Mouse (Mus musculus) lung, postnatal 14 days (tissue): Measurements from ENCODE around the gene Golgb1.

Experiments used
- DNase-seq: peaks from one replicate; pipeline ENCODE4 v3.0.0; 2021

The Golgb1 gene

DNA sequence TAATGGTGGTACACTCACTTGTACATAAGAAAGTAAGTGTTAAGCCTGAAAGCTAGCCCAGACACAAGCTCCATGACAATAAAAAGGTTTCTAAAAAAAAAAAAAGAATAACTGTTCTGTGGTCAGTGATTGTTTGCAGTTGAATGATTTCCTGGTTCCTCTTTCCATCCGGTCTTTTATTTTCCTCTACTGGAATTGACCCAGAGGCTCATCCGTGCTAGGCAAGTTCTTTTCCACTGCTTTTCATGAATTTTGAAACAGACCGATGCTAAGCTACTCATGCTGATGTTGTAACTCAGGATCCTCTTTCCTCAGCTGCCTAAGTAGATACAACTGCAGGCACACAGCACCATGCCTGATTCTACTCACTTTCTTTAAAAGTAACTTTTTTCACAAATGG, 45.5 kb downstream of the Golgb1 start:
- DNase-seq: no peak

- DNase-seq: no peak
These were observed 46.2 kb downstream of the Golgb1 start for GRCm38 (mm10) chr16:36921067-36921613.

DNA sequence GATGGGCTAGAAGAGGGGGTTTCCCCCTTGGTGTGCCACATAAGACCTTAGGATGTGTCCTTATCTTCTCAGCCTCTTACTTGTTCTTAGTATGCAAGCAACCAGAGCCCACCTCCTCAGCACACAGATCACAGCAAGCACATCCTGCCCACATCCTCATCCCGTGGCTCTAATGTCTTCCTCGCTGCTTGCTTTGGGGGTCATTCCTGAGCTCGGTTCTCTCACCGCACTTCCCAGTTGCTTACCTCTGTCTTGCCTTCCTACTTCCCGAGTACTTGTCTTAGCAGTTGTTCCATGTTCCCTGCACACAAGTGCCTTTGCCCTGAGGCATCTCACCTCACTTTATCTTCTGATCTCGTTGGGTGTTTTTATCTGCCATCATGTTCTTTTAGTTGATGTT, 47.0 kb downstream of the Golgb1 start:
- no peak for DNase-seq

DNA sequence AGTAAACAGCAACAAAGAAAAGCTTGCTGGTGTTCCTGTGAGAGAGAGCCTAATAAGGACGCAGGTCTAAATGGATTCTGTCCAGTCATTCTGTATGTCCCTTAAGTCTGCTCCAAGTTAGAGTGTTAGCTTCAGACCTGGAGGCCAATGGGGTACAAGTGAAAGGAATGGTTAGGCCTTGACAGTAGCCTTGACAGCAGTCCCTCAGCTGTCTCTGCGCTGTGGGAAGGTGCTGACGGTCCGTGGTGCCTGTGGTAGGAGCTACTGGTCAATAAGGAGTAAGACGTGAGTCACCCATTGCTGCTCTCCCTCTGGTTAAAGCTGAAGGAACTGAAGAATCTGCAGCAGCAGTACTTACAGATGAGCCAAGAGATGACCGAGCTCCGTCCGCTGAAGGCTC, 49.4 kb downstream of the Golgb1 start:
- DNase-seq: no peak

DNA sequence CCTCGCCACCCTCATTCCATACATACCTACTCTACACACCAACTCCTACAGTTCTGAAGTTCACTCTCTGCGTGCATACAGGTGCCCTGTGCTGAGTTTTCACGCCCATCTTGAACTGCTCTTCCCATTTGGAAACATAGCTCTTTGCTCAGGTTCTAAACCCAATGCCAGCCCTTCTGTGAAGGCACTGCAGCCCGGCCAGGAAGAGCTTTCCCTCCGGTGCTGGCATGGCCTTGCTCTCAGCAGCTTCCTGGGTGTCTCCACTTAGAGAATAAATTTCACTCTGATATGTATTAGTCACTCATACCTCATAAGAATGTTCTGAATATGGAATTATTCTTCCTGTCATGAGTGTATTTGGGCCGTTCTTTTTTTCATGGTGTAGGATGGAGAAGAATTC, 50.4 kb downstream of the Golgb1 start:
- no peak for DNase-seq

DNA sequence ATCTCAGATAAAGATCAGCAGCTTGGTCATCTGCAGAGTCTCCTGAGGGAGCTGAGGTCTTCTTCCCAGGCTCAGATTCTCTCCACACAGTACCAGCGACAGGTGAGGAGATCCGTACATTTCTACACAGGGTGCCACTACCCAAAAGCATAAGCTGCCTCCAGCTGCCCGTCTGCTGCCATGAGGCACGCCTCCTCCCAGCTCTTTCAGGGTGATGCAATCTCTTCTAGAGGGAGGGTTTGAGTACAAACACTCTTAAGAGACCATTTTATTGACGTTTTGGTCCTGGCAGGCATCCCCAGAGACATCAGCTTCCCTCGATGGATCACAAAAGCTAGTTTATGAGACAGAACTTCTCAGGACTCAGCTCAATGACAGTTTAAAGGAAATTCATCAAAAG, 50.9 kb downstream of the Golgb1 start:
- DNase-seq: peak; percentile 26

DNA sequence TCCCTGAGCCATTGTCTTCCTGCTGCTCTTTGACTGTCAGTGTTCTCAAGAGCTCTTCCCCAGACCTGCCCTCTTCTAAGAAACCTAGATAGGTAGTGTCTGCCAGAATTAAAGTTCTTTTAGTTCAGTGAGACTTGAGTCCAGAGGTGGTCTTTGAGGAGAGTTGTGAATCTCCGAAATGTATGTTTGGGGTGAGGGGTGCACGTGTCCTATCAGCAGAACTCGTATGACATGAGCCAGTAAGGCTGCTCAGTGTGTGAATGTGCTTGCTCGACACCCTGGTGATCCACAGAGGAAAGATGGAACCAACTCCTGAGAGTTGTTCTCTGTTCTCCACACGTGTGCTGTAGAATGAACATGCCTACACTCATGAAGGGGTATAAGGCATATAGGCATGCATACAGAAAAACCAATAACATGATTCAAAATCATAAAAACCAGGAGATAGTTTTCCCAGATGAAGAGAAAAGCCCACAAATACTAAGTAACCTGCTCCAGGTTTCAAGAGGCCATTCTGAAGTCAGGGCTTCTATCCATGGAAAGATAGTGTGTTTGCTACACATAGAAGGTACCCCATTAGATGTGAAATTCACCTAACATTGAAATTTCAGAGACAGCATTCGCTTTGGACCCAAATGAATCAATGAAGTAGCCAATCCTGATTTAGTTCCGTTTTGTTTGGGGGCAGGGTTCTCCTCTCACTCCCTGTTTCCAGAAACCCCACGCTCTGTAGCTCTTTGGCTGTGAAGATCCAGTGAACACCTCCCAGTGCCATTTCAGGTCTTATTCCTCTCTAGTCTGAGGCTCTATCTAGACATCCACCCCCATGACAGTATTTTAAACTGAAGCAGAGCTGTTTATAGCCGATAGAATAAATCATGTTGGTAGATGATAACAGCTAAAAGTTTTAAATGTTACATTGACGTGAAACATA, 51.8 kb downstream of the Golgb1 start:
- no peak for DNase-seq

- DNase-seq: no peak
These were observed 52.7 kb downstream of the Golgb1 start for GRCm38 (mm10) chr16:36927495-36928105.

DNA sequence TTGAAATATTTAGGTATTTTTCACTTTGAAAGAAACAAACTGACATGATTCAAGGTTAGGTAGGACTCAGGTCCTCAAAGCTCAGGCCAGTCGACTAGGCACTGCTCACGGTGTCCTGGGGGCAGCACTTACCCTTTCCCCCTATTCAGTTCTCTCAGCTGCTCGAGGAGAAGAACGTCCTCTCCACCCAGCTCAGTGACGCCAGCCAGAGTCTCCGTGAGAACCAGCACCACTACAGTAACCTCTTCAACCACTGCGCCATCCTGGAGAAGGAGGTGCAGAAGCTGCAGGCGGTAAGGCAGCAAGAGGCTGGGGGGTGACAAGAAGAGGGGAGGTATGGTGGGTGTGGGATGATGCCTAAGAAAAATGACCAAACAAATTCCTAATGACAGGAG, 53.2 kb downstream of the Golgb1 start:
- no peak for DNase-seq

DNA sequence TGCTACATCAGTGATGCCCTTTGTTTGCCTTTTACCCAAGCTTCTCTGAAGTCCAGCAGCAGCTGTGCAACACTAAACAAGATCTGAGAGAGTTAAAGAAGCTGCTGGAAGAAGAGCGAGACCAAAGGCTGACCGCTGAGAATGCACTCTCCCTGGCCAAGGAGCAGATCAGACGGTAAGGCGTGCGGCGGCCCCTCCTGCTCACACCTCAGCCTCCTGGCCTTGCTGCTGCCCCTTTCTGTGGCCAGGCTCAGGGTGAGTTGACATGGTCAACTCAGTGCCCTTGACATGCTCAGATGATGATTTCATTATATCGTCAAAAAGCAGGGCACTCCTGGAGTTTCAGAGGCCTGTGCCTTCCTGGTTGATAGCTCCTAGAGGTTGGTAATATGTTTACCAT, 54.3 kb downstream of the Golgb1 start:
- no peak for DNase-seq

- DNase-seq: no peak
These were observed 55.5 kb downstream of the Golgb1 start for GRCm38 (mm10) chr16:36930231-36931136.

GRCm38 (mm10) chr16:36931381-36931780, 56.4 kb downstream of the Golgb1 start:
- no peak for DNase-seq

GRCm38 (mm10) chr16:36931976-36932375, 57.0 kb downstream of the Golgb1 start:
- DNase-seq: no peak

- no peak for DNase-seq
These were observed 57.6 kb downstream of the Golgb1 start for GRCm38 (mm10) chr16:36932546-36932945.

DNA sequence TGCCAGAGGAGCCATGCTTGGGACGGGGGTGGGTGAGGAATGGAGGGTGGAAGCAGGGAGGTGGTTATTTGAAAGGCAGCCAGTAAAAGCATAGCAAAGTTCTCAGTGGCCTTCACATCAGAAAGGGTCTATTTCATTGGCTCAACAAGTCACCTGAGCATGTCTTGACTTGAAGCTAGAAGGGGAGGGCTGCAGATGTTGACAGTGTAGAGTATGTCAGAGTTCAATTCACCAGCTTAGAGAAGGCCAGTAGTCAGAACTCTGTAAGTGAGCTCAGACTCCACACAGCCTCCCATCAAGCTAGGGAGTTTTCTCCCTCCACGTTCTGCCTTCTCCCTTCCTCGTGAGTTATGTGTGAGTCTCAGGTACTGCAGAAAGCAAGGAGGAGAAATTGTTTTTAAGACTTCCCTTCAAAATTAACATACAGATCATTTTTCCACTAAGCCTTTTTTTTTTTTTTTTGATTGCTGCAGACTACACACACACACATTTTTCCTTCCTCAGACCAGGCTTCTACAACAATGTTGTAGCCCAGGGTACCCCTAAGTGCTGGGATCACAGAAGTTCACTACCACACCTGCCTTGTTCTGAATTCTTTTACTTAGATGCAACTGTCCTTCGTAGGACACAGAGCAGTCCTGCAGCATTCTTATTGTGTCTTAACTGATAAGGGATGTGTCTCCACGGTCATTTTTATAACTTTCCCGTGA, 59.3 kb downstream of the Golgb1 start:
- no peak for DNase-seq

DNA sequence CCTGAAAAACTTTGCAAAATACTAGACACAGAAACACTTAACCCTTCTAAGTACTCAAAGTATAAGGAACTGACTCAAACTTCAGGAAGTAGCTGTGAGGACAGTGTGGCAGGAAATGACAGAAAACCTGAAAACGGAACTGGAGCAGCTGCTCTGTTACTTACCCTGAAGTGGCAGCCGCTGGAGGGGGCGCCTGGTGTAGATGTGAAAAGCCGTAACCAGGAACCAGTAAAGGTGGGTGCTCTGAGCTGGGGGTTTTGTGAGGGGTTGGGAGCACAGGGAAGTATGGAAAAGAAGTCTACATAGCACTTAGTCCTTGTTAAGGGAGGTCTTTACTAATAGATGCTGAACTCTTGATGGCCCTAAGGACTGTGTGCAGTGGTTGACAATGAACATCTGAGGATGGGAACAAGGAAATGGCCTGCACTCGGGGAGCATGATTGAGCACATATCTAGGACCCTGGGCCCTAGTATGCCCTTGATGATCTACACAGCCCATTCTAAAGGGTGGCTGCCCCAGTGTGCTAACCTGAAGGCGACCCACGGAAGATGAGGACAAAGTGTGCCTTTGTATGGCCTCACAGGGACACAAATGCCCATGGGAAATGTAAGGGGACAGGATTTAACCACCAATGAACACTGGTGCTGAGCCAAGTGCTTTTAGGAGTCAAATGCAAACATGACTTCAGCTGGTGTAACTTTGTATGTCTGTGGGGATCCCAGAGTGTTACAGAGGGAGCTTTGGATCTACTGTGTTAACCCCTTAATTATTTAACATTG, 60.1 kb downstream of the Golgb1 start, which contains the start of gene Hcls1:
TSS of gene Hcls1 (plus strand) at position 143 of the 780 bp plus-strand sequence.
- peak; percentile 32 for DNase-seq

DNA sequence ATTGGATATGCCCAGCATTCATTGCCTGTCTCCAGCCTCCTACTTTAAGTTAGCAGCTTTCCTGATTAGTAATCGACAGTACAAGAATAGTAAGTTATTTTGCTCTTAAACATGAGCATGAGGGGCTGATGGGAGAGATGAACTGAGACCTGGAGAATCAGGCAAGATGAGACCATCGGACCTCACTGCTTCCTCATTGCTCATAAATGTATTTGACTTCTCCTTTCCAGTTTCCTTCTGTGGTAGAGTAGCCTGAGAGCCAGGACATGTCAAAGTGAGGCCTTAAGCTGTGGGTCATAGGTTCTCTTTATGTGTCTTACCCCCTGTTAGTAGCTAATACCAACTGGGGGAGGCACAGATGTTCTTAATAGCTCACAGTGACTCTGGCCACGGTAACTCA, 60.9 kb downstream of the Golgb1 start:
- no peak for DNase-seq

- no peak for DNase-seq
These were observed 66.3 kb downstream of the Golgb1 start for GRCm38 (mm10) chr16:36941137-36941727.

DNA sequence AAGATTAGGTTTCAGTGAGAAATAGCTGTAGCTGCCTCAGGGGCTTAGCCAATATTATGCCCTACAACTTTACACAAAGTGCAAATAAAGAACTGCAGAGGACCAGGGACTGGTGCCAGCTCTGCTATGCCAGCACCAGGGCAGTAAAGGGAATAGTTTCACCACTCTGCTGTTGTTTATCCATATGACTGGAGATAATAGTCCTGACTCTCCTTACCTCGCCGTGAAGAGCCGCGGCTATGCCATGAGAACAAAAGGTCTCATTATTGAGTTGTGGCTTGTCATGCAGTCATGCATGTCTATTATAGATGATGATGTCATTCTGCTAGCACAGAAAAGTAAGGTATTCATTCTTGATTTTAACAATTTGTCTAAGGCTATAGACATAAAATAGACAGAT, 67.0 kb downstream of the Golgb1 start:
- no peak for DNase-seq

DNA sequence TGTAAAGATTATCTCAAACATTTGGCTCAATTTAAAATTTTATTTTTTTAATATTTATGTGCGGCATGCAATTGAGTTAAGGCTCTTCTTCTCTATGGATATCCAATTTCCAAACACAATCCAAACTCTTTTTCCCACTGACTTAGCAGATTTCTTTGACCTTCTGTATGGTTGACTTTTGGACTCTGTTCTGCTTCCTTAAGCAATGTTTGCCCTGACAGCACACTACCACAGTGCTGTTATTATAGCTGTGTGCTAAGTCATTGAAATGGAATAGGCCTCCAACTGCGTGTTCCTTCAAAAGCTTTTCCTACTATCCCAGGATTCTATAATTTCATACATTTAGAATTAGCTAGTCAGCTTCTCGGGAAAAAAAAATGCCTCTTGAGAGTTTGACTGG, 68.7 kb downstream of the Golgb1 start:
- DNase-seq: no peak

GRCm38 (mm10) chr16:36944895-36945424, 70.0 kb downstream of the Golgb1 start:
- DNase-seq: no peak
